Mouse (Mus musculus) stomach, adult 2 months (tissue): ENCODE measurements around the gene Igtp. TPM values are rescaled to one million over a fixed set of nuclear protein-coding genes. Genes with fewer than 3 reads are reported as not detected.

Experiments used
- polyA plus RNA-seq: library from polyadenylated mRNA; depleted of rRNA; stranded (reverse); fragments of >200 nt; gene quantifications from 2 replicates; pipeline ENCODE4 v1.2.3, GENCODE M21; 2012; rRNA removed

Igtp gene
- polyA plus RNA-seq = 2.3 and 2.6 TPM in 2 replicates

DNA sequence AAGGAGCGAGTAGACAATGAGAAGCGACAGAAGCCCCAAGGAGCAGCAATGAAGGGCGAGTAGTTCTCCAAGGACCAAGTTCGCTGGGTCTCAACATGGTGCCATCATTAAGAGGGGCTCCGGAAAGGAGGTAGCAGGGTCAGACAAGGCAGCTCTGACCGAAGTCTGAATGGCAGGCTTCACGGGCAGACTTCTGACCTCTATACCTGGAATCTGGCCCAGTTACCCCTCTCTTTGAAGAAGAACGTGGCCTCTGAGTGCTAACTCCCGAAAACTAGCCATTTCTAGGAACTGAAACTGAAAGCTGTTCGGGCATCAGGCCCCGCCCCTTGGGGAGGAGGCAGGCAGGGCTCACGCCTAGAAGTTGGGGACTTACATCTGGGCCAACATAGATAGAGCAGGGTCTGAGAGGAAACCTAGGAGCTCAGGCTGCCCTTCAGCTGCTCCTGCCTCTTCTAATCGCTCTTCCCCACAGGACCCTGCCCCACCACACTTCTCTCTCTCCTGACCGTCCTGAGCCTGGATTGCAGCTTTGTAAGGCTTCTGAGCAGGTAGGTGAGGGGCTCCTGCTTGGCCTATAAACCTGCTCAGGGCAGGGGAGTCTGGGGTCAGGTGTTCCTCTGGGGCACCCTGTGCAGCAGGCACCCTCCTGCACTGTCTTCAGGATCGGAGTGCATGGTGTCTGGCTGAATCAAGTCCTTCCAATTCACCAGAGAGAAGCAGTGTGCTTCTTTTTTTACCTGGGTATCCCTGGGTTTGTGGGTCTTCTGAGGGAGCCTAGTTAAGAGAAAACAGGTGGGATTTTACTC, at the start of gene Igtp, which contains the start of gene Irgm2:
TSS of gene Igtp (plus strand) at position 328 of the 809 bp plus-strand sequence.
TSS of gene Irgm2 (plus strand) at position 390 of the 809 bp plus-strand sequence.

DNA sequence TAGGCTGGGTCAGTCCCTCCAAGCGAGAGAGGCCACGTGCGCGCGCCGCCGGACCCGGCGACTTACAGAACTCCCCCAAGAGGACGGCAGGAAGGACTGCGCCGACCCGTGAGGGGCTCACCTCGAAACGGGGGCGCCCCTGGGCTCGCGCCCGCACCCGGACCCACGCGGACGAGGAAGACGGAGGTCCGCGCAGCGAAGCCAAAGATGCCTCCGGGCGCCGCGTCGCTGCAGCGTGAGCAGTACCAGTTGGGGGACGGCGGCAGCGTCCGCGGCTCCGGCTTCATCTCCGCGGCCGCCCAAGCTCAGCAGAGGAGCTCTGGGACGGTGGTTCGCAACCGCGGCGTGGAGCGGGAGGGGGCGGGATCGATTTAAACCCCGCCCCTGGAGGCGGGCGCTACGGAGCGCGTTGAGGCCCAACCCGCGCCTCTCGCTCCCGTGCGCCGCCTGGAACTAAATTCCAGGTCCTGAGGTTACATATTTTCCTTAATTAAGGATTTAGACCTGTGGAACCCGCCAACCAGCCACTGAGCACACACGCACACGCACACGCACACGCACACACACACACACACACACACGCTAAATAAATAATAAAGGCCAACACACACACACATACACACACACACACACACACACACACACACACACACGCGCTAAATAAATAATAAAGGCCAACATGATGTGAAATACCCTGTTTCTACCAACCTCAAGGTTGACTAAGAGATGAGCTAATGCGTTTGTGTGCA, 31.0 kb upstream of the Igtp start, which contains the start of gene Gemin5:
TSS of gene Gemin5 (minus strand) at position 373 of the 749 bp plus-strand sequence.

DNA sequence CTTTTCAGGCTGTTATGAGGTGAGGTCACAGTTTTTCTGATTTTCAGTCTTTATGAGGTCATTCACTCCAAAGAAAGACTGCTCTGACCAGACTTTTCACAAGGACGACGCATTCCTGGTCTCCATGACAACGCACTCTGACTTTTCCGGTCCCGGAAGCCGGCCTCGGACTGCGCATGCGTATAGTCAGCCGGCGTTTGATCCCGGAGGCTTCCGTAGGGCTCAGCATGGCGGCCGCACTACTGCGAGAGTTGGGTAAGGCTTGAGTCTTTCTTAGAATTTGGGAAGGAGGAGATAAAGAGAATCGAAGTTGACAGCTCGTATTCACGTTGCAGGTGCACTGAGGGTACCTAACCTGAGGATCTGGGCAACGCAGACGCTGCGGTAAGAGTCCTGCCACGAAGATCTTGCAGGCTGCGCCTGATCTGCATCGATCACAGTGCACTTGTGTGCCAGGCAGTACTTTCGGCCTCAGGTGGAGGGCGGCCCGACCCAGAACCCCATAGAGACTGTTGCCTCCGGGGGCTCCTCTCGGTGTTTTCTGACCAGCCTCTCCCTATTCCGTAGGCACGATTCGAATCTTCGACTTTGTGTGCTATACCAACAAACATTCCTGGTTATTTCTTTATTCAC, 27.8 kb upstream of the Igtp start, which contains the start of gene Mrpl22:
TSS of gene Mrpl22 (plus strand) at position 203 of the 633 bp plus-strand sequence.

Other genes starting within 250 kb of the Igtp start
- 16.1 and 17.5 TPM in 2 replicates for gene Larp1, start 190.5 kb upstream of the Igtp start, polyA plus RNA-seq
- 0.08 and 0.09 TPM in 2 replicates for gene Gm12248, start 106.4 kb upstream of the Igtp start, polyA plus RNA-seq
- gene Cnot8, start 95.4 kb upstream of the Igtp start, polyA plus RNA-seq = 10.4 TPM in 2 replicates
- gene Gemin5, start 31.0 kb upstream of the Igtp start, polyA plus RNA-seq = 1.8 and 2.2 TPM in 2 replicates
- gene Mrpl22, start 27.9 kb upstream of the Igtp start, polyA plus RNA-seq = 11.1 and 15.2 TPM in 2 replicates
- gene Irgm2, start 62 bp downstream of the Igtp start, polyA plus RNA-seq = 2.2 and 2.5 TPM in 2 replicates
- gene 4930438A08Rik, start 75.2 kb downstream of the Igtp start, polyA plus RNA-seq = 2.7 and 4.2 TPM in 2 replicates
- 22.2 TPM in 2 replicates for gene Zfp692, start 107.5 kb downstream of the Igtp start, polyA plus RNA-seq
- 18.4 and 22.9 TPM in 2 replicates for gene Zfp672, start 130.8 kb downstream of the Igtp start, polyA plus RNA-seq
- gene Sh3bp5l, start 131.2 kb downstream of the Igtp start, polyA plus RNA-seq = 23.9 and 26.6 TPM in 2 replicates
- gene Lypd8, start 179.5 kb downstream of the Igtp start, polyA plus RNA-seq = 1,164 and 1,262 TPM in 2 replicates
- gene 1810065E05Rik, start 221.6 kb downstream of the Igtp start, polyA plus RNA-seq = not detected in 2 replicates
- not detected in 2 replicates for gene Gm12253, start 233.0 kb downstream of the Igtp start, polyA plus RNA-seq